Mouse (Mus musculus): ENCODE measurements around the gene Crk. TPM values are rescaled to one million over a fixed set of nuclear protein-coding genes. Genes with fewer than 3 reads are reported as not detected.

Crk gene
- polyA plus RNA-seq, 1 experiment, result 43.1 TPM

GRCm38 (mm10) chr11:75651426-75652221 is 27.4 kb upstream of the Crk start:
- H3K27me3 ChIP-seq (ENCODE audit: control insufficient read depth, insufficient read depth, low read length), result no peaks in the 10 kb centered on the region
- under 1% methylated on average over 54 of the region's 54 CpGs for WGBS
- peak; percentile 63 to 85 for DNase-seq (ENCODE audit: low read depth in 1 of 2, low spot score in 2 of 2)
- TF ChIP-seq CTCF (IDR thresholded peaks at IDR 0.05; ENCODE audit: extremely low read depth, insufficient read depth, insufficient read length, insufficient replicate concordance) (no peak), POLR2A (IDR thresholded peaks at IDR 0.05; ENCODE audit: low read depth, low read length) (no peak; the same call in 1 of the 2 replicates)
- peak overlapping the region; percentile 99 for H3K27ac ChIP-seq (ENCODE audit: insufficient read depth, low read length)
- H3K4me3 ChIP-seq (ENCODE audit: extremely low read depth, insufficient read depth, insufficient read length), result peak overlapping the region; percentile 95
- H3K4me1 ChIP-seq (ENCODE audit: control insufficient read depth, insufficient read depth, insufficient read length), result peaks cover 27% of the 10 kb centered on the region
- H3K36me3 ChIP-seq (ENCODE audit: control insufficient read depth, insufficient read depth, low read length), result peaks cover 4% of the 10 kb centered on the region; the same call in 1 of the 2 replicates

GRCm38 (mm10) chr11:75652222-75652941 is 26.7 kb upstream of the Crk start:
- peaks cover 4% of the 10 kb centered on the region; the same call in 1 of the 2 replicates for H3K36me3 ChIP-seq (ENCODE audit: control insufficient read depth, insufficient read depth, low read length)
- H3K4me3 ChIP-seq (ENCODE audit: extremely low read depth, insufficient read depth, insufficient read length), result peak overlapping the region; percentile 95
- WGBS, result 25% methylated on average over 20 of the region's 20 CpGs
- peaks cover 31% of the 10 kb centered on the region for H3K4me1 ChIP-seq (ENCODE audit: control insufficient read depth, insufficient read depth, insufficient read length)
- TF ChIP-seq POLR2A (IDR thresholded peaks at IDR 0.05; ENCODE audit: low read depth, low read length), result no peak
- TF ChIP-seq CTCF (IDR thresholded peaks at IDR 0.05; ENCODE audit: extremely low read depth, insufficient read depth, insufficient read length, insufficient replicate concordance), result no peak
- peak in 1 of 2 experiments; percentile 74 for DNase-seq (ENCODE audit: low read depth in 1 of 2, low spot score in 2 of 2)
- peak overlapping the region; percentile 99 for H3K27ac ChIP-seq (ENCODE audit: insufficient read depth, low read length)
- no peaks in the 10 kb centered on the region for H3K27me3 ChIP-seq (ENCODE audit: control insufficient read depth, insufficient read depth, low read length)

GRCm38 (mm10) chr11:75652942-75653684 is 25.9 kb upstream of the Crk start:
- peak in 1 of 2 experiments; percentile 28 for DNase-seq (ENCODE audit: low read depth in 1 of 2, low spot score in 2 of 2)
- H3K4me1 ChIP-seq (ENCODE audit: control insufficient read depth, insufficient read depth, insufficient read length), result peaks cover 31% of the 10 kb centered on the region
- peak overlapping the region; percentile 99 for H3K27ac ChIP-seq (ENCODE audit: insufficient read depth, low read length)
- no peaks in the 10 kb centered on the region for H3K27me3 ChIP-seq (ENCODE audit: control insufficient read depth, insufficient read depth, low read length)
- 25% methylated on average over 14 of the region's 14 CpGs for WGBS
- H3K4me3 ChIP-seq (ENCODE audit: extremely low read depth, insufficient read depth, insufficient read length), result peak overlapping the region; percentile 95
- no peak for TF ChIP-seq CTCF (IDR thresholded peaks at IDR 0.05; ENCODE audit: extremely low read depth, insufficient read depth, insufficient read length, insufficient replicate concordance)
- H3K36me3 ChIP-seq (ENCODE audit: control insufficient read depth, insufficient read depth, low read length), result peaks cover 6% of the 10 kb centered on the region; the same call in 1 of the 2 replicates

- H3K4me1 ChIP-seq (ENCODE audit: control insufficient read depth, insufficient read depth, insufficient read length), result peaks cover 30% of the 10 kb centered on the region
- TF ChIP-seq POLR2A (IDR thresholded peaks at IDR 0.05; ENCODE audit: low read depth, low read length) (peak; percentile 40), CTCF (IDR thresholded peaks at IDR 0.05; ENCODE audit: extremely low read depth, insufficient read depth, insufficient read length, insufficient replicate concordance) (no peak)
- under 1% methylated on average over 39 of the region's 45 CpGs for WGBS
- peak overlapping the region; percentile 99 for H3K27ac ChIP-seq (ENCODE audit: insufficient read depth, low read length)
- H3K36me3 ChIP-seq (ENCODE audit: control insufficient read depth, insufficient read depth, low read length), result peaks cover 13% of the 10 kb centered on the region
- peak; percentile 86 to 88 for DNase-seq (ENCODE audit: low read depth in 1 of 2, low spot score in 2 of 2)
- H3K27me3 ChIP-seq (ENCODE audit: control insufficient read depth, insufficient read depth, low read length), result no peaks in the 10 kb centered on the region
- peak overlapping the region; percentile 95 for H3K4me3 ChIP-seq (ENCODE audit: extremely low read depth, insufficient read depth, insufficient read length)
These were observed 25.1 kb upstream of the Crk start for GRCm38 (mm10) chr11:75653781-75654470.

- Histone ChIP-seq H3K27me3 (ENCODE audit: control insufficient read depth, insufficient read depth, low read length) (no peaks in the 10 kb centered on the region), H3K27ac (ENCODE audit: insufficient read depth, low read length) (peak overlapping the region; percentile 99), H3K4me1 (ENCODE audit: control insufficient read depth, insufficient read depth, insufficient read length) (peaks cover 22% of the 10 kb centered on the region), H3K36me3 (ENCODE audit: control insufficient read depth, insufficient read depth, low read length) (peaks cover 18% of the 10 kb centered on the region), H3K4me3 (ENCODE audit: extremely low read depth, insufficient read depth, insufficient read length) (peak overlapping the region; percentile 95)
- TF ChIP-seq POLR2A (IDR thresholded peaks at IDR 0.05; ENCODE audit: low read depth, low read length) (peak; percentile 19), CTCF (IDR thresholded peaks at IDR 0.05; ENCODE audit: extremely low read depth, insufficient read depth, insufficient read length, insufficient replicate concordance) (no peak)
- WGBS, result 24% methylated on average over 25 of the region's 25 CpGs
- peak; percentile 87 to 90 for DNase-seq (ENCODE audit: low read depth in 1 of 2, low spot score in 2 of 2)
These were observed 24.3 kb upstream of the Crk start for GRCm38 (mm10) chr11:75654471-75655390.

Measured in spleen, adult 2 months (tissue).